Comparison of ENCODE assay signal across 16 mouse cellular contexts in the genomic region with DNA sequence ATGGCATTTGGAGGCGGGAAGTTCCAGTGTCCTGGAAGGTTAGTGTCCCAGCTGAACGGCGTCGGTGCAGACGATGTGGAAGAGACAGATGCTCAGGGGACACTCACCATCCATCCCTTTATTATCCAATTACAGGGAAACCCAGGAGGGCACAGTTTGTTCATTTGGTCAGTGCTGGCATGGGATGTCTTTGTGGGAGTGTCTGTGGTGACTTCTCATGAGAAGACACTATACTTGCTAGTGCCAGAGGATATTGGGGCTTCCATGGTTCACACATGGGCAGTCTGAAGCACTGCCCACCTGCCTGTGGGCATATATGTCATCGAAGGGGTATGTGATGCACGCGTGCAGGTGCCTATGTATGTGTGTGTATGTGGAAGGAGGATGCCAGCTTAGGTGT.
"Had no signal": no experiment of that assay in that cellular context is flagged by ENCODE, and none has a peak within 500 bp of the region (broad histone marks: within the 10 kb centered on the region; RNA-seq: fewer than 3 reads in every experiment).

No protein-coding gene starts in this region.

- ATAC-seq: liver, postnatal 0 days; lung, postnatal 0 days; midbrain, embryonic 13.5 days; midbrain, embryonic 15.5 days had no signal

- H3K4me1 ChIP-seq: liver, embryonic 15.5 days; lung, embryonic 15.5 days; megakaryocyte, embryonic 14.5 days; midbrain, embryonic 13.5 days; midbrain, embryonic 15.5 days; neural tube, embryonic 12.5 days; stomach, embryonic 15.5 days had no signal

- H3K27me3 ChIP-seq: liver, embryonic 15.5 days; lung, embryonic 15.5 days; megakaryocyte, embryonic 14.5 days; midbrain, embryonic 13.5 days; midbrain, embryonic 15.5 days; neural tube, embryonic 12.5 days; stomach, embryonic 15.5 days had no signal

- H3K4me2 ChIP-seq: liver, embryonic 15.5 days; lung, embryonic 15.5 days; midbrain, embryonic 11.5 days; midbrain, embryonic 13.5 days; midbrain, embryonic 15.5 days; neural tube, embryonic 12.5 days; stomach, embryonic 15.5 days had no signal

- H3K9me3 ChIP-seq: liver, embryonic 15.5 days; lung, embryonic 15.5 days; megakaryocyte, embryonic 14.5 days; midbrain, embryonic 13.5 days; midbrain, embryonic 15.5 days; neural tube, embryonic 12.5 days; stomach, embryonic 15.5 days had no signal

- H3K4me3 ChIP-seq: liver, embryonic 15.5 days; lung, embryonic 15.5 days; megakaryocyte, embryonic 14.5 days; midbrain, embryonic 13.5 days; midbrain, embryonic 15.5 days; neural tube, embryonic 12.5 days; stomach, embryonic 15.5 days had no signal

- DNase-seq: liver, postnatal 0 days; lung, adult 2 months; right cerebral cortex, postnatal 14 days; thymus, adult 2 months; thymus, postnatal 25 days; thymus, postnatal 4 days had no signal

- H3K36me3 ChIP-seq: liver, embryonic 15.5 days; lung, embryonic 15.5 days; midbrain, embryonic 13.5 days; midbrain, embryonic 15.5 days; neural tube, embryonic 12.5 days; stomach, embryonic 15.5 days had no signal

- H3K9ac ChIP-seq: liver, embryonic 15.5 days; liver, postnatal 0 days; lung, embryonic 15.5 days; midbrain, embryonic 13.5 days; midbrain, embryonic 15.5 days; neural tube, embryonic 12.5 days; stomach, embryonic 15.5 days had no signal

- H3K27ac ChIP-seq: liver, embryonic 15.5 days; lung, embryonic 15.5 days; macrophage; midbrain, embryonic 13.5 days; midbrain, embryonic 15.5 days; neural tube, embryonic 12.5 days; stomach, embryonic 15.5 days had no signal
